Mouse (Mus musculus) layer of hippocampus, postnatal 25 days (tissue): Measurements from ENCODE around the gene Anapc10. TPM values are rescaled to one million over a fixed set of nuclear protein-coding genes. Genes with fewer than 3 reads are reported as not detected.

Experiments
- DNase-seq, 2 experiments: peaks; one replicate each; pipeline ENCODE4 v3.0.0; 2022; ENCODE audit warnings: mixed read lengths in 2 of 2, low spot score in 1 of 2; ENCODE audit errors: extremely low spot score in 1 of 2
- total RNA-seq, 2 experiments: library from RNA; stranded (reverse); gene quantifications; 2 replicates each; pipeline ENCODE4 v1.2.3; 2021

Gene Anapc10
- total RNA-seq, 2 experiments from 2014 or later, result 8.2 to 12.7 TPM

DNA sequence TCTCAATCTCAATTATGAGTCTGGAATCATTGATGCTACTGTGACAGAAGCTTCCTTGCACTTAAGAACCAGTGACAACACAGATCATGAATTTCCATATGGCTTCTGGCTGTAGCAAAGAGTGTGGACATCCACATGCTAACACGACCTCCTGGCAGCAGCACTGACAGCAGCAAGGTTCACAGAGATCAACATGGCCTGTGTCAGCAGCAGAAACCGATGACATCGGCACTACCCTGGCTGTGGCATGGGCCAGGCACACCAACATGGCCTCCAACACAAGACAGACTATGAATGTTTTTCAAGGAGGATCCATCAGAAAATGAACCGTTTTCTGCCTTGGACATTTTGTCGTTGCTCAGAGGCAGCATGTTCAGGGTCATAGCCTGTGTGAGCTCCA is 114.9 kb downstream of the Anapc10 start:
- DNase-seq, result no peak

Other genes with a start within 250 kb of the Anapc10 start
- 10 to 100 TPM; 36.0 to 36.7 TPM for gene Otud4, start 72.2 kb upstream of the Anapc10 start, total RNA-seq
- gene Abce1, start 80 bp upstream of the Anapc10 start, total RNA-seq, result 10 to 100 TPM; 75.8 to 79.3 TPM